Mouse (Mus musculus) myocyte (in vitro differentiated cells): Measurements from ENCODE around the gene Fam186a.

ENCODE experiments used
- CEBPB ChIP-seq: IDR thresholded peaks from 2 replicates; pipeline ENCODE4 v1.6.1; 2011; ENCODE audit warnings: mild to moderate bottlenecking, moderate library complexity; ENCODE audit not compliant: poor library complexity, insufficient read depth, severe bottlenecking
- POLR2A ChIP-seq: IDR thresholded peaks from one replicate; pipeline ENCODE4 v1.6.1; 2011; ENCODE audit warnings: low read depth, mild to moderate bottlenecking, control low read depth, moderate library complexity; ENCODE audit not compliant: insufficient read length
- POLR2AphosphoS2 ChIP-seq: IDR thresholded peaks from one replicate; pipeline ENCODE4 v1.6.1; 2011; ENCODE audit warnings: low read depth, control low read depth; ENCODE audit not compliant: insufficient read length

- TF ChIP-seq POLR2AphosphoS2 (no peak), CEBPB (no peak), POLR2A (no peak)
Measured at GRCm38 (mm10) chr15:99974476-99975220, 7.8 kb upstream of the Fam186a start.
